Mouse (Mus musculus) heart, embryonic 11.5 days (tissue): ENCODE measurements at regions not wholly inside any gene's neighbourhood (a gene's known extent, or its start where the extent isn't known, plus 50 kb on each side); places are given as distances from the start of the nearest gene placed in this dataset.
A peak's percentile ranks its signal among the peaks of the same experiment; 100 is the strongest.
"Not testable (repeated sequence)": the region's sequence is repeated elsewhere in the genome, so short reads cannot be mapped to it uniquely, and the experiment has no call there.

Source experiments
- ATAC-seq: fragments of 200-750 bp; cut with Nextera tagmentation; replicated peaks from 2 replicates; pipeline ENCODE4 v1.8.0; 2017; ENCODE audit warnings: moderate library complexity; ENCODE audit not compliant: insufficient number of reproducible peaks, low FRiP score, low TSS enrichment
- H3K27ac ChIP-seq: fragments of 300-500 bp; sonication (generic); 2 replicates; pipeline ENCODE4 v1.5.1; 2014; ENCODE audit warnings: mild to moderate bottlenecking, low read depth, low read length
- H3K27me3 ChIP-seq: fragments of 300-500 bp; sonication (generic); 2 replicates; pipeline ENCODE4 v1.6.1; 2014; ENCODE audit warnings: mild to moderate bottlenecking, low read length, mixed read lengths; ENCODE audit not compliant: control insufficient read depth, insufficient read depth
- H3K36me3 ChIP-seq: fragments of 300-500 bp; sonication (generic); 2 replicates; pipeline ENCODE4 v1.6.1; 2014; ENCODE audit warnings: mild to moderate bottlenecking, low read length, moderate library complexity, mixed read lengths; ENCODE audit not compliant: control insufficient read depth, insufficient read depth
- H3K4me1 ChIP-seq: fragments of 300-500 bp; sonication (generic); 2 replicates; pipeline ENCODE4 v1.6.1; 2014; ENCODE audit warnings: low read length; ENCODE audit not compliant: control insufficient read depth, insufficient read depth
- H3K4me2 ChIP-seq: fragments of 300-500 bp; sonication (generic); 2 replicates; pipeline ENCODE4 v1.6.1; 2014; ENCODE audit warnings: mild to moderate bottlenecking, moderate library complexity
- H3K4me3 ChIP-seq: fragments of 300-500 bp; sonication (generic); 2 replicates; pipeline ENCODE4 v1.5.1; 2014; ENCODE audit warnings: low read depth, low read length
- H3K9ac ChIP-seq: fragments of 300-500 bp; sonication (generic); 2 replicates; pipeline ENCODE4 v1.6.1; 2014; ENCODE audit warnings: mild to moderate bottlenecking, low read depth, low read length, moderate library complexity
- H3K9me3 ChIP-seq: fragments of 300-500 bp; sonication (generic); replicated peaks from 2 replicates; pipeline ENCODE4 v1.6.1; 2016; ENCODE audit warnings: low read length; ENCODE audit not compliant: control insufficient read depth
- WGBS: fragments of 180-500 bp; shearing (Covaris S2); extraction: QIAGEN DNeasy Blood & Tissue Kit; methylation state at CpG from one replicate; pipeline ENCODE4 v1.1.7; 2014; ENCODE audit not compliant: insufficient replicate concordance; 5-methylcytosine and 5-hydroxymethylcytosine counted together

DNA sequence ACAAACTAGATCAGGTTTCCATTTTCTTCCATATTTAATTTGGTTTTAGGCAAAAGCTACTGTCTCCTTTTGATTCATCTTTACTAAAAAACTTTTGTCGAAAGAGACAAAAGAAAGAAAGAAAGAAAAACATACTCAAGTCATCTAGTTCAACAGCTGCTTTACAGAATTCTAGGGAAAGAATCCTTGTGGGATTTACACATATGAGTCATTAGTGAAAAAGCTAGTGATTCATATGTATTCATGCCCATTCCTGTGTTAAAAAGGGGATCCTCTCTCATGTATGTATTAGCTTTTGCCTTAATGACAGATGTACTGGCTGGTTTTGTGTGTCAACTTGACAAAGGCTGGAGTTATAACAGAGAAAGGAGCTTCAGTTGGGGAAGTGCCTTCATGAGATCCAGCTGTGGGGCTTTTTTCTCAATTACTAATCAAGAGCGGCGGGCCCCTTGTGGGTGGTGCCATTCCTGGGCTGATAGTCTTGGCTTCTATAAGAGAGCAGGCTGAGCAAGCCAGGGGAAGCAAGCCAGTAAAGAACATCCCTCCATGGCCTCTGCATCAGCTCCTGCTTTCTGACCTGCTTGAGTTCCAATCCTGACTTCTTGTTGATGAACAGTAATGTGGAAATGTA, 200.1 kb upstream of the Flrt2 start:
- H3K4me3 ChIP-seq, H3K9ac ChIP-seq, H3K36me3 ChIP-seq, H3K4me1 ChIP-seq, H3K9me3 ChIP-seq, ATAC-seq, H3K27me3 ChIP-seq, H3K4me2 ChIP-seq, H3K27ac ChIP-seq: not testable (repeated sequence)
- 51% methylated on average over 3 of the region's 3 CpGs for WGBS

DNA sequence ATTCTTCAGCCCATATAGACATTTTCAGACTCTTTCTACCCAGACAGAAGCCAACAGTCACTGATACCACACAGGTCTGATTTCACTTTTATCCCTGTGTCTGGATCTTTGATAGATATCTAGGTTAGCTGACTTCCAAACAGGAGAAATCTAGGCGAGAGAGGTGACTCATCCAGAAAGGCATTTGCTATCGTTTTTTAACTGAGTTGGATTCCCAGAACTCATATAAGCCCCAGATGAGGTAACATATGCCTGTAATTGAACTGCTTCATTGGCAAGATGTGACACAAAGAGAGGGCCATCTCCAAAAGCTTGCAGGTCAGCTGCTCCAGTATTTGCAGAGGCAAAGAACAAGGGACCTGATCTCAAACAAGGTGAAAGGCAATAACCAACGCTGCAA, 190.6 kb upstream of the Flrt2 start:
- H3K36me3 ChIP-seq = no peaks in the 10 kb centered on the region
- H3K27me3 ChIP-seq = no peaks in the 10 kb centered on the region
- no peak overlapping the region for H3K4me3 ChIP-seq
- H3K4me2 ChIP-seq = no peak overlapping the region
- H3K27ac ChIP-seq = no peak overlapping the region
- ATAC-seq = no peak
- 69% methylated on average over 3 of the region's 3 CpGs for WGBS
- H3K9me3 ChIP-seq = no peaks in the 10 kb centered on the region
- no peaks in the 10 kb centered on the region for H3K4me1 ChIP-seq
- no peak overlapping the region for H3K9ac ChIP-seq

DNA sequence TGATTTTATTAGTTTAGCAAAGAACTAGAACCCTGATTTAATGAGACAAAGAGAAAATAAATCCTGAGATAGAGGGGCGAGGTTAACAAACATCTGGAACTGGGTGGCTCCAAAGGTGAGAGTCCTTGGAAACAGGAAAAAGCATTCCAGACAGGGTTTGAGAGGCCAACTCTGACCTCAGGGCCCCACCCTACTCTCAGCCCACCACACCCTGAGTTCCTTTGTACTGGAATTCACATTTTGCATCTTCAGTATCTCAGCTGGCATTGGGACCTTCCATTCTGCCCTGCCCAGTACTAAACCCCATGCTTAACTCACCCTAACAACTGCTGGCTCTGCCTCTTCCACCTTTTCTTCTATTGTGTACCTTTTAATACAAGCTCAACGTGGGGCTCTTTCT, 172.0 kb upstream of the Flrt2 start:
- H3K9ac ChIP-seq = no peak overlapping the region
- no peaks in the 10 kb centered on the region for H3K36me3 ChIP-seq
- WGBS = 71% methylated on average over 2 of the region's 2 CpGs
- H3K27me3 ChIP-seq = no peaks in the 10 kb centered on the region
- no peak overlapping the region for H3K4me2 ChIP-seq
- no peak for ATAC-seq
- H3K27ac ChIP-seq = no peak overlapping the region
- H3K9me3 ChIP-seq = no peaks in the 10 kb centered on the region
- H3K4me3 ChIP-seq = no peak overlapping the region
- H3K4me1 ChIP-seq = no peaks in the 10 kb centered on the region

DNA sequence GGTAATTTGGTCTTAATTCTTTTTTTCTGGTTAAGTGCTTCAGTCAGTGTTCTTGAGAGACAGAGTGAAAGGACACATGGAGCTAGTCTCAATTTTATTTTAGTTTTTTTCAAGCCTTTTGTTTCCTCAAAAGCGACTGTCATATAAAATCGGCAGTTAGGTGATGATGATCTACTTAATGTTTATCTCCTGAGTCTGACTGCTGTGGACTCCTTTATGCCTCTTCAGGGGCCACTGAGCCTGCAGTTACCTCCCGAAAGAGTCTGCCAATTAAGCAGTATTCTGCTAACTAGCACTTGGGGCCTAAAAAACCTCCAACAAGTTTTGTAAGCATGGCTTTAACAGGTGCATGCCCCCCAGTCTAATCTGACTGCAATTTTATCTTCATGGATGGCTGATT, 170.0 kb upstream of the Flrt2 start:
- no peak for ATAC-seq
- 72% methylated on average over 3 of the region's 3 CpGs for WGBS

DNA sequence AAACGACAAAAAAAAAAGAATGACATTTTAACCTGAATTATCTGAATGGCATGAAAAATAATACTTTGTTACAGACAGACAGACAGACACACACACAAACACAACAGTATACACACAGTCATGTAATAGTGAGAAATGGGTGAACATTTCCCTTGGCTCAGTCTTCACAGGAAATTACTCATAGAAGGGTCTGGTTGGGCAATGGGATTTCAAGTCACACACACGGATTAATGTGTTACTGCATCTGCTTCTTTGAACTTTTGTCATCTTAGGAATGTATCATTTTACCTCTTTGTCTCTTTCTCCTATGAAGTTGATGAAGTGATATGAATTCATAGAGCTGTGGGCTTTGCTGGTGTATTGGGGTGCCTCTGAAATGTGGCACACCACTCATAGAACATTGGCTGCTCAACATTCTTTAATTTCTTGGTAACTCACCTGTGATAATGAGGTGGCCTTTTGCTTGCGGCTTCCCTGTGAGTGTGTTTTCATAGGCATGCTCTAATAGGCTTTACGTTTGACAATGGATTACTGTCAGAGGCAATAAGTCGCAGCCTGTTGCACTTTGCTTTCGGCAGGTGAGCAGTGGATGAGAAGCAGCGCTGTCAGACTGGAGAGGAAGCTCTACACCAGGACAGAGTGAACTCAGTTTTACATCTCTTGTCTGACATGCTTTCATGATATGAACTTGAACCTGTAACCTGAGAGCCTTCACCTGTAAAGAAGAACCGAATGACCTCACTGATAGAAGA, 158.0 kb upstream of the Flrt2 start:
- H3K9ac ChIP-seq = no peak overlapping the region
- no peak overlapping the region for H3K27ac ChIP-seq
- no peak overlapping the region for H3K4me3 ChIP-seq
- H3K36me3 ChIP-seq = no peaks in the 10 kb centered on the region
- H3K4me2 ChIP-seq = no peak overlapping the region
- no peak for ATAC-seq
- no peaks in the 10 kb centered on the region for H3K9me3 ChIP-seq
- no peaks in the 10 kb centered on the region for H3K27me3 ChIP-seq
- WGBS = 73% methylated on average over 8 of the region's 8 CpGs
- no peaks in the 10 kb centered on the region for H3K4me1 ChIP-seq

More for the DNA sequence above, 170.0 kb upstream of the Flrt2 start:
- no peaks in the 10 kb centered on the region for H3K9me3 ChIP-seq
- no peaks in the 10 kb centered on the region for H3K36me3 ChIP-seq
- H3K9ac ChIP-seq = no peak overlapping the region
- H3K4me3 ChIP-seq = no peak overlapping the region
- H3K4me1 ChIP-seq = no peaks in the 10 kb centered on the region
- no peaks in the 10 kb centered on the region for H3K27me3 ChIP-seq
- no peak overlapping the region for H3K27ac ChIP-seq
- H3K4me2 ChIP-seq = no peak overlapping the region

DNA sequence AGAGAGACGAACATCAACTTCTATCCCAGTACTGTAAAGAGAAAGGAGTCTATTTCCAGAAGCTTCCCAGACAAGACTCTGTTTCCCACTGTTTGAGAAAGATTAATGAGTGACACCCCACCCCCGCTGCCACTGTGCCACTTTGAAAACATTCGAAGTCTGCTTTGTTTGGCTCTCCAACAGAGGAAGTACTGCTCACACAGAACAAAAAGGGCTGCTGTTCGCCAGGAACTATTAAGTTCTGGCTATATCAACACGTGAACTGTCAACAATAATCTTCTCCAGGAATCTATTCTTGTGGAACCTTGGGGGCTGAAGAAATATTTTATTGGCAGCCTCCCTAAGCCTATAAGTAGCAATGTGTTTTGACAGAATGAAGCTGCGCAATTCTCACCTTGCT, 144.7 kb upstream of the Flrt2 start:
- Histone ChIP-seq H3K9me3 (no peaks in the 10 kb centered on the region), H3K9ac (no peak overlapping the region), H3K4me1 (no peaks in the 10 kb centered on the region), H3K4me3 (no peak overlapping the region), H3K27ac (no peak overlapping the region), H3K36me3 (no peaks in the 10 kb centered on the region), H3K4me2 (no peak overlapping the region), H3K27me3 (no peaks in the 10 kb centered on the region)
- 44% methylated on average over 6 of the region's 6 CpGs for WGBS
- ATAC-seq = 0 out of 2 replicates have a peak, but pooled peaks have one; percentile 46

DNA sequence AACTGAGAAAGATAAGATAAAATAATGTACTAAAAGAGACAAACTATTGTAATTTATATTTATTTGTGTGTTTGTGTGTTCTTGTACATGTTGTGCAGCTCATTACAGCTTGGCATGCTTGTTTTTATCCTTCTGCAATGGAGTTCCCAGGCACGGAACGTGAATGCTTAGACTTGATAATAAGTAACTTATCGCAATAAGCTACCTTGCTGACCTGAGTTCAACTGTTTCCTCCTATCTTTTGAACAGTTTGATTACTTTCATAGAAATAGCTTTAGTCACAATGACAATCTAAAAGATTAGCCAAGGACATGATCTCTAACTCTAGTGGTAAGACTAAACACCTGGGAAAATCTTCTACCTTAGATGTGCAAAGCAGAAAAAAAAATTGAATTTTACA, 138.9 kb upstream of the Flrt2 start:
- Histone ChIP-seq H3K9ac (no peak overlapping the region), H3K36me3 (no peaks in the 10 kb centered on the region), H3K4me2 (no peak overlapping the region), H3K4me3 (no peak overlapping the region), H3K4me1 (no peaks in the 10 kb centered on the region), H3K9me3 (no peaks in the 10 kb centered on the region), H3K27ac (no peak overlapping the region), H3K27me3 (no peaks in the 10 kb centered on the region)
- 91% methylated on average over 3 of the region's 3 CpGs for WGBS
- ATAC-seq = no peak

DNA sequence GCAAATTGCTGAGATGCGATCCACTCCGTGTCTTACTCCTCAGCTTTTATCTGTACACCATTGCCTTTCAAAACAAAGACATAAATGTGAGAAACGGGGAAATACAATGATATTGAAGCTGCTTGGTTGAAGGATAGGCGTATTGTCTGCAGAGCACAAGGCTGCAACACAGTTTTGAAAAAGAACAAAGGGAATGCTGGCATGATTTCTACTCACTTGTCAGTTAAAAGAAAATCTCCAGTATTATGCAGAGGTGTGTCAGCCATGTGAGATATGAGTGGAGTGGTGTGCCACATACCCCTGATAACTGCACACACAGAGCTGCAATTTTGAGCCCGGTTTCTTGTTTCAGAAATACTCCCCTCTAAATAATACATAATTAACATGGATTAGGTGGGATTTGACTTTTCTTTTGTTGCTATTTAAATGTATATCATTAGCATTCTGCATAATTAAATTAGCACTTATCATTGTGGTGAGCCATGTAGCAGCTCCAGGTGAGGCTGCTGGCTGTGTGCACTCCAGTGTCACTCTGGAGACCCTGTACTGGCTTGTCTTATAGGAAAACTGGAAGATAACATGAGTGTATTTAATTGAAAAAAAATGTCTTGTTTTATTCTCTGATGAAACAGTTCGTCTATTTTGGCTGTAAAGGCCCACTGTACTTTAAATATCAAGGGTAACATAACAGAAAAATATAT, 133.2 kb upstream of the Flrt2 start:
- no peak for ATAC-seq
- Histone ChIP-seq H3K9me3 (no peaks in the 10 kb centered on the region), H3K4me3 (no peak overlapping the region), H3K27ac (no peak overlapping the region), H3K4me2 (no peak overlapping the region), H3K36me3 (no peaks in the 10 kb centered on the region), H3K9ac (no peak overlapping the region), H3K4me1 (peaks cover 2% of the 10 kb centered on the region; the same call in 1 of the 2 replicates), H3K27me3 (no peaks in the 10 kb centered on the region)
- WGBS = 55% methylated on average over 6 of the region's 6 CpGs
